Mouse (Mus musculus): Measurements from ENCODE around the gene Carmil1. TPM values are rescaled to one million over a fixed set of nuclear protein-coding genes. Genes with fewer than 3 reads are reported as not detected.

Gene Carmil1
- polyA plus RNA-seq, 1 experiment from 2014 or later, result 36.0 TPM

DNA sequence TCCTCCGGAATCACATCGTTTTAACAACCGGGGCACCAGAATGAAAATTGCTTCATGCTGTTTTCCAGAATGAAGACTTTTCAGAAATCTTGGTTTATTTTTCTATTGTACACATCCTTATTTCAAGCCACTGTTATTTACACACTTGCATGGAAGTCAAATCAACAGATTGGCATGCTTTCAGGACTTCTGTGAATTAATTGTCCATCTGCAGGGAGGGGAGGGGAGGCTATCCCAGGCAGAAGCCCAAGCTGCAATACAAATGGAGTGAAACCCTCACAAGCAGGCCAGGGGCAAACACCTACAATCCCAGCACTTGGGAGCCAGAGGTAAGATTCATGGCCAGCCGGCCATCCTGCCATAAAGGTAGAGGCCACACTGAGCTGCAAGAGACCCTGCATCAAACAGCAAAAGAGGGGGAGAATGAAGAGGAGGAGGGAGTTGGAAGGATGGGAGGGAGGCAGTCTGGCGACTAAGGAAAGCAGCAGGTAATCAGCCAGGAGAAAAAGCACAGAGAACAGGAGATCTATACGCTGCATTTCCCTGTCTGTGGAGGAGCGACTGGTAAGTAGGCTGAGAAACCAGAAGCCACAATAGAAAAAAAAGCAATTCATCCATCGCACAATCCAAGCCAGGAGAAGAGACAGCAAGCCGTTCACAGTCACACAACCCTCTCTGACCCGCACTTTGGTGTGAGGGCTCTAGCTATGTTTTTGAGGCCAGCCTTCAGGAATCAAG, 48.7 kb downstream of the Carmil1 start:
- H3K27ac ChIP-seq (ENCODE audit: low read depth, low read length), result no peak overlapping the region
- H3K9ac ChIP-seq (replicated peaks; ENCODE audit: low read depth, low read length), result no peak overlapping the region
- no peaks in the 10 kb centered on the region for H3K36me3 ChIP-seq (ENCODE audit: control insufficient read depth, insufficient read depth, low read length)
- no peaks in the 10 kb centered on the region for H3K9me3 ChIP-seq (ENCODE audit: control insufficient read depth, low read length)
- H3K4me3 ChIP-seq (ENCODE audit: low read depth, low read length), result no peak overlapping the region
- ATAC-seq (ENCODE audit: low read depth), result no peak
- H3K4me2 ChIP-seq (ENCODE audit: low read depth, low read length), result no peak overlapping the region
- 86% methylated on average over 10 of the region's 10 CpGs for WGBS
- no peaks in the 10 kb centered on the region for H3K4me1 ChIP-seq (ENCODE audit: control insufficient read depth, insufficient read depth, low read length)
- no peaks in the 10 kb centered on the region for H3K27me3 ChIP-seq (ENCODE audit: control insufficient read depth, insufficient read depth, low read length)

- no peaks in the 10 kb centered on the region for H3K27me3 ChIP-seq (ENCODE audit: control insufficient read depth, insufficient read depth, low read length)
- H3K36me3 ChIP-seq (ENCODE audit: control insufficient read depth, insufficient read depth, low read length), result no peaks in the 10 kb centered on the region
- no peak overlapping the region for H3K4me3 ChIP-seq (ENCODE audit: low read depth, low read length)
- H3K9ac ChIP-seq (replicated peaks; ENCODE audit: low read depth, low read length), result no peak overlapping the region
- H3K4me1 ChIP-seq (ENCODE audit: control insufficient read depth, insufficient read depth, low read length), result no peaks in the 10 kb centered on the region
- no peak overlapping the region for H3K4me2 ChIP-seq (ENCODE audit: low read depth, low read length)
- WGBS, result 96% methylated on average over 2 of the region's 2 CpGs
- H3K9me3 ChIP-seq (ENCODE audit: control insufficient read depth, low read length), result no peaks in the 10 kb centered on the region
- ATAC-seq (ENCODE audit: low read depth), result no peak
- no peak overlapping the region for H3K27ac ChIP-seq (ENCODE audit: low read depth, low read length)
Measured at GRCm38 (mm10) chr13:24231146-24231545, 49.4 kb downstream of the Carmil1 start.

DNA sequence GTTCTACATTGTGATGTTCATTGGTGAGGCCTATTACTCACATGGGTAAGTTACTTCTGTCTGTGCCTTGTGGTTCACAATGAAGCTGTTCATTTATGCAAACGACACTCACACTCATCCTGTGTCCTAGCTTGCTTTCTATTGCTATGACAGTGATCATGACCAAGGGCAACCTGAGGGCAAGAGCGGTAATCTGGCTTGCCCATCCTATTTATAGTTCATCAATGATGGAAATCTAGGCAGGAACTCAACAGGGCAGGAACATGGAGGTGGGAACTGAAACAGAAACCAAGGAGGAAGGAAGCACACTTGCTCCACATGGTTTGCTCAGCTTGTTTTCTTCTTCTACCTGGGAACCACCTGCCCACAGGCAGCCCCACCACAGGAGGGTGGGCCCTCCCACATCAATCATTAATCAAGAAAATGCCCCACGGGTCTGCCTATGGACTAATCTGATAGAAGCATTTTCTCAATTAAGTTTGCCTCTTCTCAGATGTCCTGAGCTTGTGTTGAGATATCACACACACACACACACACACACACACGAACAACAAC, 50.0 kb downstream of the Carmil1 start:
- 90% methylated on average over 4 of the region's 4 CpGs for WGBS
- Histone ChIP-seq H3K27ac (ENCODE audit: low read depth, low read length) (no peak overlapping the region), H3K27me3 (ENCODE audit: control insufficient read depth, insufficient read depth, low read length) (no peaks in the 10 kb centered on the region), H3K9ac (replicated peaks; ENCODE audit: low read depth, low read length) (no peak overlapping the region), H3K36me3 (ENCODE audit: control insufficient read depth, insufficient read depth, low read length) (no peaks in the 10 kb centered on the region), H3K9me3 (ENCODE audit: control insufficient read depth, low read length) (no peaks in the 10 kb centered on the region), H3K4me1 (ENCODE audit: control insufficient read depth, insufficient read depth, low read length) (no peaks in the 10 kb centered on the region), H3K4me3 (ENCODE audit: low read depth, low read length) (no peak overlapping the region), H3K4me2 (ENCODE audit: low read depth, low read length) (no peak overlapping the region)
- ATAC-seq (ENCODE audit: low read depth), result no peak

DNA sequence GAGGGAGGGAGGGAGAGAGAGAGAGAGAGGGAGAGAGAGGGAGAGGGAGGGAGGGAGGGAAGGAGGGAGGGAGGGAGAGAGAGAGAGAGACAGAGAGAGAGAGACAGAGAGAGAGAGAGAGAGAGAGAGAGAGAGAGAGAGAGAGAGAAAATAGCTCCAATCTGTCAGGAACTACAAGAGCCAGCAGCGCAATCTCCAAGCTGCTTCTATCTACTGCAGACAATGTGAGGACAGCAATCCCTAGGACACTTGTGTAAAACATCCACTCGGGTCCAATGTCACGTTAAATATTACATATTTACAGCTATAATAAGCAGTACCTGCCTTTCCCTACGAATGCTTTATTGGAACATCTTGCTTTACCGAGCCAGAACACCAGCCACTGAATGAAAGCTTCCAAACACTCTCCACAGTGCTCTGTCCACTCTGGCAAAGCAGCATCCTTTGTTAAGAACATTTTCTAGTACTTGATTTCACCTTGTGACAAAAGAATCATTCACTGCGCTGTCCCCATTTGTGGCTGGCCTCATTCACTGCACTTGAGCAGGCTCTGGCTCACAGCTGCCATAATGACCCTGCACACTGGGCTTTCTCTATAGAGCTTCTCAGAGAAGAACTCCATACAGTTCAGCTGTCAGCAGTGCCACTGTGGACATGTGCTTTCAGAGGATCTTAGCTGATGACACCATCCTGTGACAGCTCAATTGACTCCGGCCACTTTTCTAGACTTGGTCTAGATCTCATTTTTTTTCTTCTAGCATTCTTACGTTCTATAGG, 57.0 kb downstream of the Carmil1 start:
- Histone ChIP-seq H3K27ac (ENCODE audit: low read depth, low read length) (no peak overlapping the region), H3K36me3 (ENCODE audit: control insufficient read depth, insufficient read depth, low read length) (no peaks in the 10 kb centered on the region), H3K27me3 (ENCODE audit: control insufficient read depth, insufficient read depth, low read length) (no peaks in the 10 kb centered on the region), H3K4me1 (ENCODE audit: control insufficient read depth, insufficient read depth, low read length) (no peaks in the 10 kb centered on the region; the same call in 1 of the 2 replicates), H3K4me2 (ENCODE audit: low read depth, low read length) (no peak overlapping the region), H3K4me3 (ENCODE audit: low read depth, low read length) (no peak overlapping the region), H3K9me3 (ENCODE audit: control insufficient read depth, low read length) (no peaks in the 10 kb centered on the region), H3K9ac (replicated peaks; ENCODE audit: low read depth, low read length) (no peak overlapping the region)
- no peak for ATAC-seq (ENCODE audit: low read depth)
- 68% methylated on average over 8 of the region's 8 CpGs for WGBS

DNA sequence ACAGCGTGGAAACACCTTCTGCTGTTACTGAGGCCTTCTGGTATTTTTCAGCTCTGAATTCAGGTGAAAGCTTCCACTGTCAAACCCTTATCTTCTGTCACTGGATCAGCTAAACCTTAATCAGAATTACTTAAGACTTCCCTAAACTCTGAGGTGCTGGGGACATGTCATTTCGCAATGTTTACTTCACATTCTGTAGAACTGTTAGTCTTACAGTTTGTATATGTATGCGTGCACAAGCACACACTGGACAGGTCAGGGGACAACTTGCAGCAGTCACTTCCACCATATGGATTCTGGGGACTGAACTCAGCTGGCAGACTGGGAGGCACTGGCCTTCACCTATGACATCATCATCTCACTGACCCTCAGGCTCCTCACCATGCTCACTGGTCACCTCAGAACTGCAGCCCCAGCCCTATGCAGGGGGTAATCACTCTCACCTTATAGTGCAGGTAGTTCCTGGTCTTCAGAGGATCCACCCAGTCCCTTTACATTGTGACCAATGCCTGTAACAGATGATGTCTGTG, 60.1 kb downstream of the Carmil1 start:
- WGBS, result 97% methylated on average over 3 of the region's 3 CpGs
- H3K4me3 ChIP-seq (ENCODE audit: low read depth, low read length), result no peak overlapping the region
- no peak for ATAC-seq (ENCODE audit: low read depth)
- no peaks in the 10 kb centered on the region; the same call in 1 of the 2 replicates for H3K4me1 ChIP-seq (ENCODE audit: control insufficient read depth, insufficient read depth, low read length)
- no peak overlapping the region for H3K9ac ChIP-seq (replicated peaks; ENCODE audit: low read depth, low read length)
- H3K9me3 ChIP-seq (ENCODE audit: control insufficient read depth, low read length), result no peaks in the 10 kb centered on the region
- no peaks in the 10 kb centered on the region for H3K36me3 ChIP-seq (ENCODE audit: control insufficient read depth, insufficient read depth, low read length)
- no peaks in the 10 kb centered on the region for H3K27me3 ChIP-seq (ENCODE audit: control insufficient read depth, insufficient read depth, low read length)
- no peak overlapping the region; the same call in 1 of the 2 replicates for H3K27ac ChIP-seq (ENCODE audit: low read depth, low read length)
- no peak overlapping the region for H3K4me2 ChIP-seq (ENCODE audit: low read depth, low read length)

- no peaks in the 10 kb centered on the region for H3K9me3 ChIP-seq (ENCODE audit: control insufficient read depth, low read length)
- H3K9ac ChIP-seq (replicated peaks; ENCODE audit: low read depth, low read length), result no peak overlapping the region
- no peak for ATAC-seq (ENCODE audit: low read depth)
- H3K36me3 ChIP-seq (ENCODE audit: control insufficient read depth, insufficient read depth, low read length), result no peaks in the 10 kb centered on the region
- no peaks in the 10 kb centered on the region for H3K4me1 ChIP-seq (ENCODE audit: control insufficient read depth, insufficient read depth, low read length)
- H3K4me2 ChIP-seq (ENCODE audit: low read depth, low read length), result no peak overlapping the region
- H3K4me3 ChIP-seq (ENCODE audit: low read depth, low read length), result no peak overlapping the region
- H3K27ac ChIP-seq (ENCODE audit: low read depth, low read length), result no peak overlapping the region
- WGBS, result 91% methylated on average over 2 of the region's 2 CpGs
- H3K27me3 ChIP-seq (ENCODE audit: control insufficient read depth, insufficient read depth, low read length), result no peaks in the 10 kb centered on the region
Measured at GRCm38 (mm10) chr13:24211229-24211628, 69.4 kb downstream of the Carmil1 start.

DNA sequence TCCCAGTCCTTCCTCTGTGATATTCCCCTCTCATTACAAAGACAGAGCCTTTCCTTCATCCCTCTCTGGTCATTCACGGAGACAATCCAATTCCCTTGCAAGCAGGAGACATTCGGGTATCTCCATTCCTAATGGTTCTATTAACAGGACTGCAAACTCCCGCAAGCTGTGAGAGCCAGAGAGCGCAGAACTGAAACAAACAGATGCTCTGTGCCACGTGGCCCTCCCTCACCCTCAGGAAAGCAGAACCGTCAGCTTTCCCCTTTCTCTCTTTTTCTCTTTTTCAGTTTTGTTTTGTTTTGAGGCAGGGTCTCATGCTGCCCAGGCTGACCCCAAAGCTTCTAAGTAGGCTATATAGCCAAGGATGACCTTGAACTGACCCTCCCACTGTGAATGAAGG, 74.5 kb downstream of the Carmil1 start:
- Histone ChIP-seq H3K36me3 (ENCODE audit: control insufficient read depth, insufficient read depth, low read length) (no peaks in the 10 kb centered on the region), H3K27ac (ENCODE audit: low read depth, low read length) (no peak overlapping the region), H3K9ac (replicated peaks; ENCODE audit: low read depth, low read length) (no peak overlapping the region), H3K4me1 (ENCODE audit: control insufficient read depth, insufficient read depth, low read length) (no peaks in the 10 kb centered on the region), H3K4me3 (ENCODE audit: low read depth, low read length) (no peak overlapping the region), H3K9me3 (ENCODE audit: control insufficient read depth, low read length) (no peaks in the 10 kb centered on the region), H3K27me3 (ENCODE audit: control insufficient read depth, insufficient read depth, low read length) (no peaks in the 10 kb centered on the region), H3K4me2 (ENCODE audit: low read depth, low read length) (no peak overlapping the region)
- ATAC-seq (ENCODE audit: low read depth), result no peak; the same call in 1 of the 2 replicates
- 59% methylated on average over 6 of the region's 6 CpGs for WGBS

DNA sequence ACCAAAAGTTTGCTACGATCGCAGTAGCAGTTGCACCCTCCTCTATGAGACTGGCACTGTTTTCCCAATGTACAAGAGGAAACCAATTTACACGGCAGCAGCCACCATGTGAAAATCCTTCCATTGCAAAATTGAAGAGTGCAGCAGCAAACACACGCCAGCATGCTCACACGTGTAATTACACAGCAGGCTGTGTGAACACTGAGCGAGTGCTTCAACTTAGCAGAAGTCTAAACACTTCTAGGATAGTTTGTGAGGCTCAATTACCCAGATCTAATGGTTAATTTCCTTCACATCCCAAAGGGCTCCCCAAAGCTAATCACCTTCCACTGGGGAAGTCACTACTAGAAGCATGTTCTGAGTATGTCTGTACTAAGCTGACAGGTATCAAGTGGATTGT, 78.3 kb downstream of the Carmil1 start:
- H3K27me3 ChIP-seq (ENCODE audit: control insufficient read depth, insufficient read depth, low read length), result no peaks in the 10 kb centered on the region
- no peak overlapping the region for H3K4me2 ChIP-seq (ENCODE audit: low read depth, low read length)
- H3K9ac ChIP-seq (replicated peaks; ENCODE audit: low read depth, low read length), result no peak overlapping the region
- peak; percentile 59; the same call in 1 of the 2 replicates for ATAC-seq (ENCODE audit: low read depth)
- 74% methylated on average over 6 of the region's 6 CpGs for WGBS
- no peaks in the 10 kb centered on the region for H3K36me3 ChIP-seq (ENCODE audit: control insufficient read depth, insufficient read depth, low read length)
- no peaks in the 10 kb centered on the region for H3K4me1 ChIP-seq (ENCODE audit: control insufficient read depth, insufficient read depth, low read length)
- H3K4me3 ChIP-seq (ENCODE audit: low read depth, low read length), result no peak overlapping the region
- no peaks in the 10 kb centered on the region for H3K9me3 ChIP-seq (ENCODE audit: control insufficient read depth, low read length)
- no peak overlapping the region for H3K27ac ChIP-seq (ENCODE audit: low read depth, low read length)

Measured in neural tube, embryonic 14.5 days (tissue).